Mouse (Mus musculus) CD4-positive, CD25-positive, alpha-beta regulatory T cell, adult 2 months (primary cell): Measurements from ENCODE around the gene Phactr1.

Experiments
- DNase-seq: peaks from one replicate; pipeline ENCODE4 v3.0.0-alpha.2; 2012; ENCODE audit warnings: low read depth, low spot score

Phactr1 gene

DNA sequence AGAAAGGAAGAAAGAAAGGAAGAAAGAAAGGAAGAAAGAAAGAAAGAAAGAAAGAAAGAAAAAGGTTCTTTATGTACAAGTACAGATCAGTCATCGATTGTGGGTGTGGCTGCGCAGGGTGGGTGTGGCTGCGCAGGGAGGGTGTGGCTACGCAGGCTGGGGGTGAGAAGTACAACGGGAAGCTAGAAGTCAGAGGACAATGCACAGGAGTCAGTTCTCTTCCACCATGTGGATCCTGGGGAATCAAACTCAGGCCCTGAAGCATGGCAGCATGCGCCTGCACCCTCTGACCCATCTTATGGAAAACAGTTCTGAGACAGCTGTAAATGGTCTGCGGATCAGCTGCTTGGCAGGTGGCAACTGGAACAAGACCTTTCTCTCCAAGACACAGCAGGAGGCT, 500.7 kb downstream of the Phactr1 start:
- no peak for DNase-seq

DNA sequence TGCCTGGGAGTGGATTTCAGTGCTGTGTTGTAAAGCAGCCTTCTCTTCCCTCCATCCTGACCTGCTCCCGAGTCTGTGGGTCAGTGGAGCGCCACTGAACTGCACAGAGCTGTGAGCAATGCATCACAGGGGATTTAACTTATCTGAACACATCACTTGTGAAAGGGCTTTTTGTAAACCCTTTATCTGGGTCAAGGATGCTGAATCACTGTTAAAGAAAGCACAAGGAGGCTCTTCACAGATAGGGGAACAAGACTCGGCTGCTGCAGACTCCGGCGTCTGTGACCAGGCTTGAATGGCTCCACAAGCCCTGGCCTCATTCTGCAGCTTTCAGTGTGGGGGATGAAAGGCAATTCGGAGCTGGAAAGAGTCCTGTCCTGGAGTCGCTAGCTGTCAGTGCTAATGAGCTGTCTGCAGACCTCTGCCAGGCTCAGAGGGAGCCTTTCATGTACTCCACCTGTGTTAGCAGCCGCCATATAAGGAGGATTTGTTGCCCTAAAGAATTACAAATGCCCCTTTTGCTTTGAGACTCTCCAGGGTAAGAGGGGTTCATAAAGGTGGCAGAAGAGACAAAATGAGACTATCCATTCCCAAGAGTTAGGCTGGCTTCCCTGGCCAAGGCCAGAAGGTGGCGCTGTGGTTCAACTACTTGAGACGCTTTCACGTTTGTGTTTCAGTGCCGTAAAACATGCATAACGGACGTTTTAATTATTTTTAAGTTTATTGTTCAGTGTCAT, 502.2 kb downstream of the Phactr1 start:
- DNase-seq, result peak; percentile 92

DNA sequence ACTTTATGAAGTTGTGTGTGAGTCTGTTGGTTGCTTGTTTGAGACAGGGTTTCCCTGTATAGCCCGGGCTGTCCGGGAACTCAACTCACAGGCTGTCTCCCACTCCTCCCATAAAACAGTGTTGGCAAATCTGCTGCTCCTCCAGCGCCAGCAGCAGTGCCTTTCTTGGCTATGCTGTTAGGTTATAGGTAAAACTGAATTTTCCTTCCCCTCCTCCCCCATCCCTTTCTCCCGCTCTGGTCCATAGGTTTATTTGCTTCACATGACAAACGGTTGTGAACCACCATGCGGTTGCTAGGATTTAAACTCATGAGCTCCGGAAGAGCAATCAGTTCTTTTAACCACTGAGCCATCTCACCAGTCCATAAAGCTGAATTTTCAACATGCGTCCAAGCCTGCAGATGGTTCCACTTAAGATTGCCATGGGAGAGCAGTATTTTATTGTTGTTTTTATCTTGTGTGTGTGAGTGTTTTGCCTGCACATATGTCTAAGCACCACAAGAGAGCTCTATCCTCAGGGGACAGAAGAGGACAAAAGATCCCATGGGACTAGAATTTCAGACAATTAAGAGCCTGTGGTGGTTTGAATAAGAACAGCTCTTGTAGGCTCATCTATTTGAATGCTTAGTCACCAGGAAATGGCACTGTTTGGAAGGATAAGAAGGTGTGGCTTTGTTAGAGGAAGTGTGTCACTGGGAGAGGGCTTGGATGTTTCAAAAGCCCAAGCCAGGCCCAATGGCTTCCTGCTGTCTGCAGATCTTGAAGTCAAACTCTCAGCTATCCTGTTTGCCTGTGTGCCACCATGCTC, 503.0 kb downstream of the Phactr1 start:
- DNase-seq, result no peak

DNA sequence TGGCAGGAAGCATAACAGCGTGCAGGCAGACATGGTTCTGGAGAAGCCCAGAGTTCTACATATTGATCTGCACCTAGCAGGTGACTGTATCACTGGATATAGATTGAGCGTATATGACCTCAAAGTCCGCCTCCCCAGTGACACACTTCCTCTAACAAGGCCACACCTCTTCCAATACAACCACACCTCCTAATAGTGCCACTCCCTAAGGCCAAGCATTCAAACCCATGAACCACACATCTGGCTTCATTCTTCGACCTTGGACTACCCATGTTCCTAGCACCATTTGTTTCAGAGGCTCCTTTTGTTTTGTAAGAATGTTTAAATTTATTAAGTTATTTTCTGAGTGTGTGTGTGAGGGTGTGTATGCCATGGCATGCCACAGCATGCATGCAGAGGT, 507.3 kb downstream of the Phactr1 start:
- DNase-seq, result no peak
